Mouse (Mus musculus) cerebellum, adult 11-12 months (tissue): ENCODE data around the gene Svopl.

Experiments used
- DNase-seq: peaks from one replicate; pipeline ENCODE4 v3.0.0; 2022

Svopl gene

GRCm38 (mm10) chr6:38046838-38047237 lies at the start of gene Svopl:
Gene Svopl (minus strand): TSS chr6:38046996.
- DNase-seq, result no peak

GRCm38 (mm10) chr6:38094701-38095100 lies 47.9 kb upstream of the Svopl start:
- DNase-seq, result no peak

- DNase-seq, result no peak
Observed at GRCm38 (mm10) chr6:38092539-38092938, 45.7 kb upstream of the Svopl start.

- no peak for DNase-seq
Observed at GRCm38 (mm10) chr6:38087242-38088026, 40.6 kb upstream of the Svopl start.

- DNase-seq, result no peak
Observed at GRCm38 (mm10) chr6:38083204-38083603, 36.4 kb upstream of the Svopl start.

GRCm38 (mm10) chr6:38081727-38082341 lies 35.0 kb upstream of the Svopl start:
- DNase-seq, result no peak

- DNase-seq, result no peak
Observed at GRCm38 (mm10) chr6:38080364-38080763, 33.6 kb upstream of the Svopl start.

GRCm38 (mm10) chr6:38073592-38073991 lies 26.8 kb upstream of the Svopl start:
- DNase-seq, result no peak

- no peak for DNase-seq
Observed at GRCm38 (mm10) chr6:38072137-38072796, 25.5 kb upstream of the Svopl start.

- DNase-seq, result no peak
Observed at GRCm38 (mm10) chr6:38071256-38071655, 24.5 kb upstream of the Svopl start.

- DNase-seq, result peak; percentile 53
Observed at GRCm38 (mm10) chr6:38066215-38066614, 19.4 kb upstream of the Svopl start.

GRCm38 (mm10) chr6:38065501-38066122 lies 18.8 kb upstream of the Svopl start:
- peak; percentile 17 for DNase-seq

GRCm38 (mm10) chr6:38065122-38065500 lies 18.3 kb upstream of the Svopl start:
- peak; percentile 51 for DNase-seq

GRCm38 (mm10) chr6:38064621-38065020 lies 17.8 kb upstream of the Svopl start:
- no peak for DNase-seq

- DNase-seq, result no peak
Observed at GRCm38 (mm10) chr6:38058805-38059204, 12.0 kb upstream of the Svopl start.

- DNase-seq, result no peak
Observed at GRCm38 (mm10) chr6:38055471-38056330, 8.9 kb upstream of the Svopl start.

- no peak for DNase-seq
Observed at GRCm38 (mm10) chr6:38049601-38050000, 2.8 kb upstream of the Svopl start.

- no peak for DNase-seq
Observed at GRCm38 (mm10) chr6:38048800-38049561, 2.2 kb upstream of the Svopl start.

- DNase-seq, result no peak
Observed at GRCm38 (mm10) chr6:38048003-38048402, 1.2 kb upstream of the Svopl start.

GRCm38 (mm10) chr6:38032801-38033566 lies 13.8 kb downstream of the Svopl start:
- DNase-seq, result no peak
